Mouse (Mus musculus) spleen, adult 2 months (tissue): ENCODE results near the gene Uprt. TPM values are rescaled to one million over a fixed set of nuclear protein-coding genes. Genes with fewer than 3 reads are reported as not detected.

Source experiments
- DNase-seq, 2 experiments: peaks; one replicate each; pipeline versions ENCODE4 v3.0.0 to v3.0.0-alpha.2; 2012 to 2021; ENCODE audit warnings: low spot score in 2 of 2, low read depth in 1 of 2
- H3K27ac ChIP-seq: fragments of 200-500 bp; 2 replicates; pipeline ENCODE4 v1.5.1; 2012; ENCODE audit warnings: low read length, inconsistent platforms; ENCODE audit not compliant: insufficient read depth
- H3K27me3 ChIP-seq: fragments of 200-500 bp; 2 replicates; pipeline ENCODE4 v1.6.1; 2012; ENCODE audit warnings: mild to moderate bottlenecking, moderate library complexity, low read length, inconsistent platforms; ENCODE audit not compliant: control insufficient read depth, insufficient read depth
- H3K36me3 ChIP-seq: fragments of 200-500 bp; 2 replicates; pipeline ENCODE4 v1.6.1; 2012; ENCODE audit warnings: mild to moderate bottlenecking, low read length, inconsistent platforms; ENCODE audit not compliant: control insufficient read depth, insufficient read depth
- H3K4me1 ChIP-seq: fragments of 200-500 bp; 2 replicates; pipeline ENCODE4 v1.6.1; 2011; ENCODE audit warnings: inconsistent platforms; ENCODE audit not compliant: control insufficient read depth, insufficient read depth, insufficient read length
- H3K4me3 ChIP-seq: fragments of 200-500 bp; 2 replicates; pipeline ENCODE4 v1.5.1; 2011; ENCODE audit warnings: mild to moderate bottlenecking, inconsistent platforms; ENCODE audit not compliant: insufficient read depth, insufficient read length; ENCODE audit errors: extremely low read depth
- CTCF ChIP-seq: fragments of 200-500 bp; IDR thresholded peaks from 2 replicates; pipeline ENCODE4 v1.5.1; 2011; ENCODE audit warnings: mild to moderate bottlenecking, inconsistent platforms; ENCODE audit not compliant: insufficient read depth, insufficient read length, insufficient replicate concordance; ENCODE audit errors: extremely low read depth
- POLR2A ChIP-seq: fragments of 200-500 bp; IDR thresholded peaks from 2 replicates; pipeline ENCODE4 v1.6.1; 2011; ENCODE audit warnings: low read depth, low read length, inconsistent platforms
- WGBS: fragments of 180-500 bp; shearing (Covaris S2); methylation state at CpG from one replicate; pipeline ENCODE4 v1.1.7; 2018; 5-methylcytosine and 5-hydroxymethylcytosine counted together
- polyA plus RNA-seq: library from polyadenylated mRNA; depleted of rRNA; stranded (reverse); fragments of >200 nt; gene quantifications from 2 replicates; pipeline ENCODE4 v1.2.3, GENCODE M21; 2012

Gene Uprt
- polyA plus RNA-seq, 1 experiment, result 2.7 TPM

DNA sequence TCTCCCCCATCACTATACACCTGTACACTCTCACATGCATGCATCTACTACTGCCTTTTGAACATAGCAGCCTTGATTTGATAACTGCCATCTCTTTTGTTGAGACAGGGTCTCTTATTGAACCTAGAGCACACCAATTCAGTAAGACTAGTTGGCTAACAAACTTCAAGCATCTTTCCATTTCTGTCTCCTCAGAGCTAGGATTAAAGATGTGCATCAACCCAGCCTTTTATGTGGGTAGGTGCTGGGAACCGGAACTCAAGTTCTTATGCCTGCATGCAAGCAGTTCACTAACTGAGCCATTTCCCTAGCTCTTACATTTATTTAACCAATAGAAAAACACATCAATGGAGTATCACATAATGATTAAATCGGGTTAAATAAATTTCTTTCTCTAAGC lies 3.0 kb downstream of the Uprt start:
- TF ChIP-seq CTCF (no peak), POLR2A (no peak)
- H3K27ac ChIP-seq, result no peak overlapping the region
- H3K36me3 ChIP-seq, result no peaks in the 10 kb centered on the region
- peaks cover 2% of the 10 kb centered on the region; the same call in 1 of the 2 replicates for H3K4me1 ChIP-seq
- no peak overlapping the region for H3K4me3 ChIP-seq
- DNase-seq, result no peak
- 76% methylated on average over 2 of the region's 2 CpGs for WGBS
- H3K27me3 ChIP-seq, result no peaks in the 10 kb centered on the region

DNA sequence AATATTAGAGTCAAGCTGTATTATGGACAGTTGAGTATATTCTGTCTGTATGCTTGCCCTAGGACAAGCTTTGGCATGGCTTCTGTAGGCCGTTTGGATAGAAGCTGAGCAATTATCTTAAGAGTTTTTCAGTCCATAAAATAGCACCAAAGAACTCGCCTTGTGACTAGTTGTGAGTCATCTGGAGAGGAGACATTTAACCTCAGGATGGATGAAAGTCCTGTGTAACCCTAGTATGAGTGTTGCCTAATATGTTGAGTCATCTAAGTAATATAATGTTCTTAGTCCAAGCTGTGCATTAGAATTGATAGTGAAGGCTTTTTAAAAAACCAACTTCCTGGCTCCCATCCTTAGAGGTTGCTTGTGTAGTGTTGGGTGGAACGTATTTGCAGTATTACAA lies 5.4 kb downstream of the Uprt start:
- 62% methylated on average over 3 of the region's 3 CpGs for WGBS
- no peak overlapping the region for H3K27ac ChIP-seq

DNA sequence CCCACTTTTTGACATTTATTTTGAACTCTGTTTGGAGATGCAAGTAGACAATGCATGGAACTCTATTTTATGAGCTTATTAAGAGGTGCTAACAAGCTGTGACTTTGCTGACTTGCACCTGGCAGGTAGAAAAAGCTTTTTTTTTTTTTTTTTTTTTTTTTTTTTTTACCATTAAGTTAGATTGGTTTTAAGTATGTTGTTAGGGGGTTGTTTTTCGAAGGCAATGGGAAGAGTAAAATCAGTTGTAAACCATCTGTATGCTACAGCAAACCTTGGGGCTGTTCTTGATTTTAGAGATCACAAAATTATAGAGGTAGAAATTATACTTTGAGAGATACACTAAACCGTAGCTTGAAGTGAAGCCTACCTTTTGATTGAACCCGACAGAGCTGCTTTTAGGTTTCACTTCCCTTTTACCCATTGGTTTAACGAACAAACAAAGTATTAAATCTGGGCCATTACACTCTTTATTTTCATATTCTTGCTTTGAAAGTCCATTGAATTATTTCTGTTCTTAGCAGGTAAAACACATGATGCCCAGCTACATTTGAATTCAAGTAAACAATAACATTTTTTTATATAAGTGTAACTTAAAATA lies 6.4 kb downstream of the Uprt start:
- WGBS, result 28% methylated on average over 4 of the region's 4 CpGs
- Histone ChIP-seq H3K27ac (no peak overlapping the region; the same call in 1 of the 2 replicates), H3K4me3 (no peak overlapping the region), H3K4me1 (peaks cover 2% of the 10 kb centered on the region; the same call in 1 of the 2 replicates), H3K27me3 (no peaks in the 10 kb centered on the region), H3K36me3 (no peaks in the 10 kb centered on the region)
- no peak for DNase-seq
- no peak for TF ChIP-seq POLR2A
- TF ChIP-seq CTCF, result no peak

More for the DNA sequence above, 5.4 kb downstream of the Uprt start:
- no peak for DNase-seq
- Histone ChIP-seq H3K4me1 (peaks cover 2% of the 10 kb centered on the region; the same call in 1 of the 2 replicates), H3K27me3 (no peaks in the 10 kb centered on the region), H3K36me3 (no peaks in the 10 kb centered on the region), H3K4me3 (no peak overlapping the region)
- TF ChIP-seq POLR2A, result no peak
- no peak for TF ChIP-seq CTCF

DNA sequence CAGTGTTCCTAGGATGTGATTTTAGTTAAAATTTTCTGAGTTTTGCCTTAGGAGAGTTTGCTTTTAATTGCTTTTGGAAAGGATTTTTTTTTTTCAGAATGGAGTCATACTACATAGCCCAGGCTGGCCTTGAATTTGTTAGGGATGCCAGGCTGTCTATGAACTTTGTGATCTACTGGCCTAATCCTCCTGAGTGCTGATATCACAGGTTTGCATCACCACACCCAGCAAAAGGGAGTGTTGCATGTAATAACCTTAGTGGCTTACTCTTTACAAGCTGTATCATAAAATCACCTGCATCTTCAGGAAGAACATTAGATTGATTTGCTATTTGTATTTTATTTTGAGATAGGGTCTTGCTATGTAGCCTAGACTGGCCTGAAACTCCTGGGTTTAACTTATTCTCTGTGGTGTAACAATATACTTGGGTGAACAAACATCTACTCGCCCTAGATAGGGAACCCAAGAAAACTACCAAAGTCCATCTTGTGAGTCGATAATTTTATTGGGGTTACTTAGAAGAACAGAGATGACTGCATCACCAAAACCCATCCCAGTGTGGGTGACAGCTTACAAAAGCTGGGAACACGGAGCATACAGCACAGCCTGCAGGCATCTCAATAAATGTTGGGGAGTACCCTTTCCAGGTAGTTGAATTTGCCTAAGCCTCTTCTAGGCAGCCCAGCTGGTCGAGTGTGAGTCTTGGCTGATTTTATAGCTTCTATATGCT lies 7.2 kb downstream of the Uprt start:
- TF ChIP-seq POLR2A (no peak), CTCF (no peak)
- 70% methylated on average over 4 of the region's 4 CpGs for WGBS
- Histone ChIP-seq H3K4me3 (no peak overlapping the region), H3K36me3 (no peaks in the 10 kb centered on the region), H3K4me1 (peaks cover 2% of the 10 kb centered on the region; the same call in 1 of the 2 replicates), H3K27ac (no peak overlapping the region), H3K27me3 (no peaks in the 10 kb centered on the region)
- no peak for DNase-seq

DNA sequence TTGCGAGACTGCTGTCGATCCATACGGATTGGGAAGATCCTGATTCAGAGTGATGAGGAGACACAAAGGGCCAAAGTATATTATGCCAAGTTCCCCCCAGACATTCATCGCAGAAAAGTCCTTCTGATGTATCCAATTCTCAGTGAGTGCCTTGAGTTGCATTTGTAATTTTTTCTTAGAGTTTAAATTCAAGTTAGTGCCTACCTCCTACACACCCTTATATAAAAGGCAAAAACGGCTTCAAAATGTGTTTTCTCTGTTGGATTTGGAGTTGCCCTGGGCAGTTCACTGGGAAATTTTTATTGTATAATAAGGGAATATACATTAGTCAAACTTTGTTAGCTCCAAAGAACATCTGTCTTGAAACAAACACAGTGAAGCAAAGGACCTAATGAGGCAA lies 19.1 kb downstream of the Uprt start:
- TF ChIP-seq CTCF (no peak), POLR2A (no peak)
- no peak for DNase-seq
- no peak overlapping the region for H3K4me3 ChIP-seq
- no peaks in the 10 kb centered on the region for H3K27me3 ChIP-seq
- no peak overlapping the region for H3K27ac ChIP-seq
- 91% methylated on average over 5 of the region's 5 CpGs for WGBS
- peaks cover 2% of the 10 kb centered on the region for H3K36me3 ChIP-seq
- H3K4me1 ChIP-seq, result no peaks in the 10 kb centered on the region

DNA sequence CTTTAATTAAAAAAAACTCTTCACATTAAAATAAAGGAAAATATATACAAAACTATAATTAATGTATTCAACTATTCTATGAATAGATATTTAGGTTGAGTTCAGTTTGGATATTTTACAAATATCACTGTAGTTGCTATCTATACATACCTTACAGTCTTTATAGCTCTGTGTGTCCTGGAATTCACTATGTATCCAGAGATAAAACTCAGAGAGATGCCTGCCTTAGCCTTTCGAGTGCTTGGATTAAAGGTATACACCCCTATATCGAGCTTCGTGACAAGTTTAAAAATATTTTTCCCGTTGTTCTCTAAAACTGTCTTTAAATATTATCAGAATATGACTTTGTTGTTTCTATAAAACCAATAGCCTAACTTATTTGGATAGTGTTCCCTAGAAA lies 60.0 kb downstream of the Uprt start:
- 91% methylated on average over 4 of the region's 4 CpGs for WGBS
- H3K27ac ChIP-seq, result no peak overlapping the region
- H3K4me3 ChIP-seq, result no peak overlapping the region
- TF ChIP-seq CTCF (no peak), POLR2A (no peak)
- DNase-seq, result no peak
- H3K4me1 ChIP-seq, result no peaks in the 10 kb centered on the region
- no peaks in the 10 kb centered on the region for H3K36me3 ChIP-seq
- no peaks in the 10 kb centered on the region for H3K27me3 ChIP-seq

DNA sequence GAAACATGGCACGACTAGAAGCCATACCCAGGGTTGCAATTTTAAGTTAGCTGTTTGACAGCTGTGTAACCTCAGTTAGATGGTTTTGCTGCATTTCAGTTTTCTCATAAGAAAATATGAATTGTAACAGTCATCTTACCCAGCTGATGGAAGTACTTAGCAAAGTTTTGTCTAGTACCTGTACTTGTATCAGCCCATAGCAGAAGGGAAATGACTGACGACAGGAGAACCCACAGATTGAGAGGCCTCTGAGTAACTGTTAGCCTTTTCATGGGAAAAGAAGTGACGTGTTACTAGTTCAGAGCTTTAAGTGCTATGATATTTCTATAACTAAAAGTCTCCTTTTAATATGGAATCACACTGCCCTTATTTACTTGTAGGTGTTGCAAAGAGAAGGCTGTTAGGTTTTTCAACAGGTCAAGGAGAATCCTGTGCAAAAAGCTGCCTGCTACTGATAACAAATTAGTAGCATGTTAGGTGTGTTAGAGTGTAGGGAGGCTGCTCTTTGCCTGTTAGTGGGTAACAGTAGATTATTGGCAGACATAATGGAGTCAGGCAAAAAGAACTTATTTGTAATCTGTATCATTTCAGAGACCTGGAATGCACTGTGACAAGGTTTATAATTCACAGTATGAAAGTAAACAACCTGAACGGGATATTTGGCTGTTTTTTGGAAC lies 61.4 kb downstream of the Uprt start:
- H3K36me3 ChIP-seq, result no peaks in the 10 kb centered on the region
- H3K27me3 ChIP-seq, result no peaks in the 10 kb centered on the region
- no peaks in the 10 kb centered on the region for H3K4me1 ChIP-seq
- no peak for TF ChIP-seq CTCF
- no peak overlapping the region for H3K4me3 ChIP-seq
- 76% methylated on average over 4 of the region's 4 CpGs for WGBS
- DNase-seq, result no peak
- H3K27ac ChIP-seq, result no peak overlapping the region
